ENCODE assay signal across 9 mouse cellular contexts in genomic region chr3:127257969-127258368, GRCm38 (mm10).
DNase-seq lines count a peak whose midpoint lies in the region; ATAC-seq and TF ChIP-seq lines count a peak whose summit lies in the region.
"Had no signal": no experiment of that assay in that cellular context is flagged by ENCODE, and none has a peak within 500 bp of the region (broad histone marks: within the 10 kb centered on the region; RNA-seq: fewer than 3 reads in every experiment).

No protein-coding gene starts in this region.

- peak; percentile 34 for ATAC-seq in forebrain, postnatal 0 days
- ATAC-seq in intestine, embryonic 15.5 days = peak; percentile 82
- ATAC-seq in midbrain, embryonic 13.5 days = peak; percentile 57

- no peaks in the 10 kb centered on the region for H3K36me3 ChIP-seq in forebrain, postnatal 0 days (ENCODE audit: insufficient read depth)
- no peaks in the 10 kb centered on the region for H3K36me3 ChIP-seq in intestine, embryonic 15.5 days
- no peaks in the 10 kb centered on the region for H3K36me3 ChIP-seq in midbrain, embryonic 13.5 days

- H3K27me3 ChIP-seq in forebrain, postnatal 0 days (ENCODE audit: insufficient read depth, low read length) = no peaks in the 10 kb centered on the region
- H3K27me3 ChIP-seq in intestine, embryonic 15.5 days (replicated peaks) = no peaks in the 10 kb centered on the region
- H3K27me3 ChIP-seq in midbrain, embryonic 13.5 days = no peaks in the 10 kb centered on the region

- H3K9ac ChIP-seq in forebrain, postnatal 0 days = peak overlapping the region; percentile 48
- 0 out of 2 replicates have a peak overlapping the region, but pooled peaks have one; percentile 37 for H3K9ac ChIP-seq in intestine, embryonic 15.5 days
- H3K9ac ChIP-seq in midbrain, embryonic 13.5 days (replicated peaks) = peak overlapping the region; percentile 37

- H3K4me2 ChIP-seq in forebrain, postnatal 0 days (ENCODE audit: low read depth) = peak overlapping the region; percentile 60
- peak overlapping the region; percentile 82 for H3K4me2 ChIP-seq in intestine, embryonic 15.5 days (replicated peaks)
- peak overlapping the region; percentile 58 for H3K4me2 ChIP-seq in midbrain, embryonic 13.5 days (replicated peaks)

- no peaks in the 10 kb centered on the region for H3K9me3 ChIP-seq in forebrain, postnatal 0 days (ENCODE audit: low read length)
- H3K9me3 ChIP-seq in intestine, embryonic 15.5 days = no peaks in the 10 kb centered on the region
- no peaks in the 10 kb centered on the region for H3K9me3 ChIP-seq in midbrain, embryonic 13.5 days
- H3K9me3 ChIP-seq: G1E had no signal

- peak overlapping the region; percentile 36 for H3K27ac ChIP-seq in forebrain, postnatal 0 days (ENCODE audit: low read depth, low read length)
- peak overlapping the region; percentile 78 for H3K27ac ChIP-seq in intestine, embryonic 15.5 days
- peak overlapping the region; percentile 84 for H3K27ac ChIP-seq in midbrain, embryonic 13.5 days

- no peak for TF ChIP-seq CTCF in brain, embryonic 14.5 days (IDR thresholded peaks at IDR 0.05; ENCODE audit: borderline replicate concordance, extremely low read depth, insufficient read depth, insufficient read length)
- TF ChIP-seq CTCF in forebrain, postnatal 0 days (IDR thresholded peaks at IDR 0.05; ENCODE audit: low read depth) = no peak

- peaks cover 16% of the 10 kb centered on the region for H3K4me1 ChIP-seq in forebrain, postnatal 0 days (ENCODE audit: insufficient read depth)
- no peaks in the 10 kb centered on the region; the same call in 1 of the 2 replicates for H3K4me1 ChIP-seq in intestine, embryonic 15.5 days (replicated peaks)
- H3K4me1 ChIP-seq in midbrain, embryonic 13.5 days (replicated peaks) = peaks cover 40% of the 10 kb centered on the region

- 0% methylated on average over 18 of the region's 18 CpGs for WGBS in forebrain, postnatal 0 days
- WGBS in intestine, embryonic 15.5 days = under 1% methylated on average over 18 of the region's 18 CpGs
- WGBS in midbrain, embryonic 13.5 days = 0% methylated on average over 8 of the region's 18 CpGs

- DNase-seq in kidney, adult 18-20 months = peak; percentile 5
- no peak for DNase-seq in kidney, adult 11 months
- peak; percentile 76 for DNase-seq in brain, embryonic 14.5 days (ENCODE audit: low read depth)
- DNase-seq in forebrain, postnatal 0 days = peak; percentile 61
- DNase-seq in spleen, adult 12 weeks (ENCODE audit: low spot score) = no peak
- DNase-seq in MN1 (ENCODE audit: low spot score) = no peak

- peak overlapping the region; percentile 38 for H3K4me3 ChIP-seq in forebrain, postnatal 0 days (ENCODE audit: low read depth, low read length)
- H3K4me3 ChIP-seq in intestine, embryonic 15.5 days (replicated peaks) = peak overlapping the region; percentile 43
- peak overlapping the region; percentile 42 for H3K4me3 ChIP-seq in midbrain, embryonic 13.5 days (replicated peaks)

- no peak for TF ChIP-seq POLR2A in brain, embryonic 14.5 days (IDR thresholded peaks at IDR 0.05; ENCODE audit: borderline replicate concordance, extremely low read depth, insufficient read depth, insufficient read length, poor library complexity, severe bottlenecking)

Comparison
In these comparisons a context has a peak if more than half of its experiments do, and no peak if none do; other contexts are left out.
1. DNase-seq: peak in kidney, adult 18-20 months (single experiment), brain, embryonic 14.5 days (single experiment) and forebrain, postnatal 0 days (single experiment); none in kidney, adult 11 months (single experiment), spleen, adult 12 weeks (single experiment) and MN1 (single experiment).
2. Peak in every context shown above with its lines, with median percentiles within 50 percentile points of each other: ATAC-seq, H3K27ac ChIP-seq, H3K4me2 ChIP-seq, H3K4me3 ChIP-seq and H3K9ac ChIP-seq.